Mouse (Mus musculus): ENCODE results near the gene Tssk1.

- TF ChIP-seq CTCF (IDR thresholded peaks at IDR 0.05; ENCODE audit: low read depth) (no peak), EP300 (optimal IDR thresholded peaks at IDR 0.05) (no peak)
Observed at GRCm38 (mm10) chr16:17884116-17884515, 9.9 kb upstream of the Tssk1 start.
